Mouse (Mus musculus): ENCODE results near the gene Iqcf3. TPM values are rescaled to one million over a fixed set of nuclear protein-coding genes. Genes with fewer than 3 reads are reported as not detected.
A peak's percentile ranks its signal among the peaks of the same experiment; 100 is the strongest.

Iqcf3 gene
- polyA plus RNA-seq, 1 experiment, result 612 TPM

GRCm38 (mm10) chr9:106534975-106535374 is 26.5 kb downstream of the Iqcf3 start:
- H3K27me3 ChIP-seq (ENCODE audit: control insufficient read depth, insufficient read depth, low read length), result no peaks in the 10 kb centered on the region
- H3K4me3 ChIP-seq (ENCODE audit: control insufficient read depth, low read depth, low read length), result no peak overlapping the region
- no peak overlapping the region for H3K27ac ChIP-seq (ENCODE audit: control insufficient read depth, insufficient read depth, low read depth, low read length)
- H3K36me3 ChIP-seq (ENCODE audit: control insufficient read depth, insufficient read depth, low read length), result no peaks in the 10 kb centered on the region
- no peaks in the 10 kb centered on the region; the same call in 1 of the 2 replicates for H3K4me1 ChIP-seq (ENCODE audit: control insufficient read depth, insufficient read depth, low read length)
- TF ChIP-seq CTCF (IDR thresholded peaks at IDR 0.05; ENCODE audit: control insufficient read depth, insufficient read depth, insufficient replicate concordance, low read depth, low read length), result no peak
- no peak for TF ChIP-seq POLR2A (IDR thresholded peaks at IDR 0.05; ENCODE audit: control insufficient read depth, low read depth, low read length)

- H3K4me1 ChIP-seq (ENCODE audit: control insufficient read depth, insufficient read depth, low read length), result no peaks in the 10 kb centered on the region; the same call in 1 of the 2 replicates
- H3K27me3 ChIP-seq (ENCODE audit: control insufficient read depth, insufficient read depth, low read length), result no peaks in the 10 kb centered on the region
- no peak overlapping the region for H3K4me3 ChIP-seq (ENCODE audit: control insufficient read depth, low read depth, low read length)
- H3K27ac ChIP-seq (ENCODE audit: control insufficient read depth, insufficient read depth, low read depth, low read length), result no peak overlapping the region
- TF ChIP-seq POLR2A (IDR thresholded peaks at IDR 0.05; ENCODE audit: control insufficient read depth, low read depth, low read length), result no peak
- TF ChIP-seq CTCF (IDR thresholded peaks at IDR 0.05; ENCODE audit: control insufficient read depth, insufficient read depth, insufficient replicate concordance, low read depth, low read length), result no peak
- no peaks in the 10 kb centered on the region for H3K36me3 ChIP-seq (ENCODE audit: control insufficient read depth, insufficient read depth, low read length)
Measured at GRCm38 (mm10) chr9:106534296-106534695, 27.1 kb downstream of the Iqcf3 start.

- Histone ChIP-seq H3K27me3 (ENCODE audit: control insufficient read depth, insufficient read depth, low read length) (no peaks in the 10 kb centered on the region), H3K36me3 (ENCODE audit: control insufficient read depth, insufficient read depth, low read length) (no peaks in the 10 kb centered on the region), H3K4me1 (ENCODE audit: control insufficient read depth, insufficient read depth, low read length) (no peaks in the 10 kb centered on the region; the same call in 1 of the 2 replicates), H3K4me3 (ENCODE audit: control insufficient read depth, low read depth, low read length) (no peak overlapping the region), H3K27ac (ENCODE audit: control insufficient read depth, insufficient read depth, low read depth, low read length) (no peak overlapping the region)
- peak; percentile 77; the same call in 1 of the 2 replicates for TF ChIP-seq CTCF (IDR thresholded peaks at IDR 0.05; ENCODE audit: control insufficient read depth, insufficient read depth, insufficient replicate concordance, low read depth, low read length)
- TF ChIP-seq POLR2A (IDR thresholded peaks at IDR 0.05; ENCODE audit: control insufficient read depth, low read depth, low read length), result no peak
Measured at GRCm38 (mm10) chr9:106531833-106532232, 29.6 kb downstream of the Iqcf3 start.

DNA sequence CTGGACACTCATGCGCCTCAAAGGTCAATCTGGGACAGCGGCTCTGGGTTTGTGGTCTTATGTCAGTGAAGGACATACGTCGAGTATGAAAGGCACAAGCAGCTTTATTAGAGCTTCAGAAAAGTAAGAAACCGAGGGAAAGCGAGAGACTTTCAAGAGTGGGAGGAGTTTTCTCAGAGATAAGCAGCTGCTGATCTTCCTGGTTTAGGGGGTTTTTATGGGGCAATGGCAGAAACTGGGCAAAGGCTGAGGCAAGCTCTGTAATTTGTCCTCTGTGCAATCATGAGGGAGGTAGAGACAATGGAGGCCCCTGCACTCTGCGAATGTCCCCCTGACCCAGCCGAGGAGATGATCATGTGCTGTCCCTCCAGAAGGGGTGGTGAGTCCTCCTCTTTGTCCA is 41.5 kb downstream of the Iqcf3 start:
- no peak overlapping the region for H3K27ac ChIP-seq (ENCODE audit: control insufficient read depth, insufficient read depth, low read depth, low read length)
- H3K36me3 ChIP-seq (ENCODE audit: control insufficient read depth, insufficient read depth, low read length), result no peaks in the 10 kb centered on the region
- H3K4me1 ChIP-seq (ENCODE audit: control insufficient read depth, insufficient read depth, low read length), result no peaks in the 10 kb centered on the region
- TF ChIP-seq POLR2A (IDR thresholded peaks at IDR 0.05; ENCODE audit: control insufficient read depth, low read depth, low read length), result no peak
- no peak for TF ChIP-seq CTCF (IDR thresholded peaks at IDR 0.05; ENCODE audit: control insufficient read depth, insufficient read depth, insufficient replicate concordance, low read depth, low read length)
- H3K27me3 ChIP-seq (ENCODE audit: control insufficient read depth, insufficient read depth, low read length), result no peaks in the 10 kb centered on the region
- no peak overlapping the region for H3K4me3 ChIP-seq (ENCODE audit: control insufficient read depth, low read depth, low read length)

GRCm38 (mm10) chr9:106519433-106519832 is 42.0 kb downstream of the Iqcf3 start:
- H3K27me3 ChIP-seq (ENCODE audit: control insufficient read depth, insufficient read depth, low read length), result no peaks in the 10 kb centered on the region
- TF ChIP-seq POLR2A (IDR thresholded peaks at IDR 0.05; ENCODE audit: control insufficient read depth, low read depth, low read length), result no peak
- no peak for TF ChIP-seq CTCF (IDR thresholded peaks at IDR 0.05; ENCODE audit: control insufficient read depth, insufficient read depth, insufficient replicate concordance, low read depth, low read length)
- H3K27ac ChIP-seq (ENCODE audit: control insufficient read depth, insufficient read depth, low read depth, low read length), result no peak overlapping the region
- no peaks in the 10 kb centered on the region for H3K36me3 ChIP-seq (ENCODE audit: control insufficient read depth, insufficient read depth, low read length)
- H3K4me3 ChIP-seq (ENCODE audit: control insufficient read depth, low read depth, low read length), result no peak overlapping the region
- H3K4me1 ChIP-seq (ENCODE audit: control insufficient read depth, insufficient read depth, low read length), result no peaks in the 10 kb centered on the region

DNA sequence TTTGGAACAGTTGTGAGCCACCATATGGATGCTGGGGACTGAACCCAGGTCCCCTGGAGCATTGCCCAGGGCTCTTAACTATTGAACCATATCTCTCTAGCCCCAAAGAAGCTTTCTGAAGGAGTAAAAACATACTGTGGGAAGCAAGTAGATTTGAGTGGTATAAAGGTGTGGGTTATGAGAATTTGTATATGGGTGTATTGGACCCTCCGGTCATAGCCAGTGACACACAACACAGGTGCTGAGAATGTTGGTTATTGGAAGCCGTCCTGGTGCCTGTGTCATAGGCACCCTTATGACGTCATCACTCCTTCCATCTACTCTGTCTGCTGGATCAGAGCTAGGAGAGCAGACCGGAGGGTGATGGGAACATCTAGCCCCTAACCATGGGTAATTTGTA is 47.2 kb downstream of the Iqcf3 start, which contains the start of gene Iqcf5:
TSS of gene Iqcf5 (plus strand) at position 301 of the 400 bp plus-strand sequence.
- peak; percentile 36; the same call in 1 of the 2 replicates for TF ChIP-seq POLR2A (IDR thresholded peaks at IDR 0.05; ENCODE audit: control insufficient read depth, low read depth, low read length)
- no peak for TF ChIP-seq CTCF (IDR thresholded peaks at IDR 0.05; ENCODE audit: control insufficient read depth, insufficient read depth, insufficient replicate concordance, low read depth, low read length)
- H3K27me3 ChIP-seq (ENCODE audit: control insufficient read depth, insufficient read depth, low read length), result no peaks in the 10 kb centered on the region
- no peak within 1 kb of the TSS for H3K27ac ChIP-seq (ENCODE audit: control insufficient read depth, insufficient read depth, low read depth, low read length)
- H3K4me3 ChIP-seq (ENCODE audit: control insufficient read depth, low read depth, low read length), result peak within 1 kb of the TSS; percentile 60
- no peaks in the 10 kb centered on the region for H3K4me1 ChIP-seq (ENCODE audit: control insufficient read depth, insufficient read depth, low read length)
- no peaks in the 10 kb centered on the region for H3K36me3 ChIP-seq (ENCODE audit: control insufficient read depth, insufficient read depth, low read length)

GRCm38 (mm10) chr9:106513566-106513965 is 47.9 kb downstream of the Iqcf3 start:
- H3K4me3 ChIP-seq (ENCODE audit: control insufficient read depth, low read depth, low read length), result no peak overlapping the region
- no peak overlapping the region for H3K27ac ChIP-seq (ENCODE audit: control insufficient read depth, insufficient read depth, low read depth, low read length)
- H3K36me3 ChIP-seq (ENCODE audit: control insufficient read depth, insufficient read depth, low read length), result no peaks in the 10 kb centered on the region
- H3K27me3 ChIP-seq (ENCODE audit: control insufficient read depth, insufficient read depth, low read length), result no peaks in the 10 kb centered on the region
- no peaks in the 10 kb centered on the region for H3K4me1 ChIP-seq (ENCODE audit: control insufficient read depth, insufficient read depth, low read length)
- TF ChIP-seq POLR2A (IDR thresholded peaks at IDR 0.05; ENCODE audit: control insufficient read depth, low read depth, low read length), result no peak
- TF ChIP-seq CTCF (IDR thresholded peaks at IDR 0.05; ENCODE audit: control insufficient read depth, insufficient read depth, insufficient replicate concordance, low read depth, low read length), result no peak
